Mouse (Mus musculus): ENCODE measurements around the gene Rnft1.
"Not testable (repeated sequence)": the region's sequence is repeated elsewhere in the genome, so short reads cannot be mapped to it uniquely, and the experiment has no call there.

The Rnft1 gene

DNA sequence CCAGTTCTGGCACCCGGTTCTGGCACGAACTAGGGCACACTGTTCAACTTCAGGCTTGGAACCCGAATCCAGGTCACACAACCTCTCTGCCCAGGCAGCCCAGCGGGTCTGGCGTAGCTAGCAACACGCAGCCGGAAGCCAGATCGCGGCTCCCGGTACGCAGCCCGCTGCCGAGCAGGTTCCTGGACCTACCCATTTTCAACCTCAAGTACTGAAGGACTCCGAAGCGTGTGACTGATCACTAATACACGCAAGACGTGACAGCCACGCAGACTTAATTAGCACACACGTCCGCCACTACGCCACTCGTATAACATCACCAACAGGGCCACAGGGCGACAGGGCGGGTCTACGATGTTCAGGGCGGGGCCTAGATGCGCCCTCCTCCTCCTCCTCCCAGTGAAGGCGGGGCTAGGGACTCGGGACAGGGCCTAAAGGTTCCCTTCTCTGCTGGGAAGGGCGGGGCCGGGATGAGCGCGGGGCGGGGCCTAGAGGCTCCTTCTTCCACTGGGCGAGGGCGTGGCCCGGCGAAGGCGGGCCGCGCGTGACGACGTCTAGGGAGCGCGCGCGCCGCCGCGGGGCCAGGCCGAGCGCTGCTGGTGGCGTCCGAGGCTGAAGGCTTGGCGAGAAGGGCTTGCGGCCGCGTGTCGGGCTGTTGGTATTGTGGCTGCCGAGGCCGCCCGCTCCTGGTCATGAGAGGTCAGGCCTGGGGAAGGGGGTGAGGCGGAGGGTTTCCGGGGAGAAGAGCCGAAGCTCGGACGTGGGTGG, at the start of gene Rnft1:
Gene Rnft1, plus strand, starts transcription at position 557 of the 768 bp plus-strand sequence.
- peak; percentile 99 for DNase-seq

DNA sequence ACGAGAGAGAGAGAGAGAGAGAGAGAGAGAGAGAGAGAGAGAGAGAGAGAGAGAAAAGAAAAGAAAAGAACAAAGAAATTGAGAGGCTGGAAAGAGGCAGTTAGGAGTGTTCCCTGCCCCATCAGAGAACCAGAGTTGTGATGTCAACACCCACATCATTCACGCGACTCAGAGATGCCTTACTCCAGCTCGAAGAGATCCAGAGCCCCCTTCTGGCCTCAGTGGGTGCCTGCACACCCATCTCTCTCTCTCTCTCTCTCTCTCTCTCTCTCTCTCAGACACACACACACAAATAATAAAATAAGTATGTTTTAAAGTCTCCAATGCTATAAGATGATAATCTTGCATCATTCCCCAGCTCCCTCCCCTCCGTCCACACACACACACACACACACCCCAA, 47.6 kb upstream of the Rnft1 start:
- DNase-seq = no peak

DNA sequence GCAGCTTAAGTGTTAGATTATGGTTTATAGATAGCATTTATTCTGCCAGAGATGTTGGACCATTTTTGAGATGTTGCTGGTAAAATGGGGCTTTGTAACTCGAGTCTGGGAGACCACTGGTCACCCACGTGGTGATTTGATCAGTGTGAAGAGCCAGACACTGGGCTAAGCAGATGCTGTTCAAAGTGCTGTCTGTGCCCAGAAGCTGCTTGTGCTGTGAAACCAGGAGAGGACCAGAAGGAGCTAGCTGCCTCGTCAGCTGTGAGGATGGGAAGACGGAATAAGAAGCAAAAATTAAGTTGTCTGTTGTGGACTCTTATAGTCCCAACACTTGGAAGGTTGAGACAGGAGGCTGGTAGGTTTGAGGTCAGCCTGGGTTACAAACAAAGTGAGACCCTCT, 46.2 kb upstream of the Rnft1 start:
- DNase-seq = no peak

DNA sequence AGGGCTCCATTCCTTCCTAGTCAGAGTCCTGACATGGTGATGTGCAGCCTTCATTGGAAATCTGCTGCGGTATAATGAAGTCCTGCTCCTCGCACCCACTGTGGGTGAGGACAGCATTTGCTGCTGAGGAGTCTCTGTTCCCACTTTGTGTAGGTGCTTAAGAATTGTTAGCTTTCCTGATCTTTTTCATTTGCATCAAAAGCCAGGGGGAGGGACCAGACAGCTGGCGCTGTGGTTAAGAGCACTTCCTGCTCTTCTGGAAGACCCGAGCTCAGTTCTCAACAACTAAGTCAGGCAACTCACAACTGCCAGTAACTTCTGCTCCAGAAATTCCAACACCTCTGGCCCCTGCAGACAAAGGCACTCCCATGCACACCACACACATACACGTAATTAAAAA, 43.7 kb upstream of the Rnft1 start:
- DNase-seq = no peak

DNA sequence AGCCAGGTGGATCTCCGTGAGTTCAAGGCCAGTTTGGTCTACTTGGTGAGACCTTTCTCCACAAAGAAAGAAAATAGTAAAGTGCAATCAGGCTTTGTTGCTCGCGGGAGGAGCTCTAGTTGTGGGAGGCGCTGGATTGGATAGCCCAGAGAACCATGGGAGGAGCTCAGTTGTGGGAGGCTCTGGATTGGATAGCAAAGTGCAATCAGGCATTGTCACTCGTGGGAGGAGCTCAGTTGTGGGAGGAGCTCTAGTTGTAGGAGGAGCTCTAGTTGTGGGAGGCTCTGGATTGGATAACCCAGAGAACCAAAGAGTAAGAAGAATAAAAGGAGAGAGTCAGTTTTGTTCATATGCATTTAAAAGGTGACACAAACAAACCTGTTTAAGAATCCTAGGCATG, 30.5 kb upstream of the Rnft1 start:
- no peak for DNase-seq

DNA sequence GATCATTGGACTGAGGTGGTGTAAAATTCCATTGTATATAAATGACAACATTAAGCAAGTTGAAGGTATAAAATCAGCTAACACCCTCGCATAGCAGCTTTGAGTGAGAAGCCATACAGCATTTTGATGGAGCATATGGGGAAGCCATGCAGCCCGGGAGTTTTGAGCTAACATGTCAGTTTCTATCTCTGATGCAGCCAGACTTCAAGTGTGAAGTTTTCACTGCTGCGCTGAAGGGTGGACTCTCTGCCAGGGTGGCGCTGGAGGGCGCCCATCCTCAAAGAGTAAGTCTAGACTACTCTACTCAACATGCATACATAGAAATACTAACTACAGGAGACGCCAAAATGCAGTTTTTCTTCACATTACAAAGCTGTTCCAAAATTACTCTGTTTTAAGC, 26.9 kb upstream of the Rnft1 start:
- no peak for DNase-seq

DNA sequence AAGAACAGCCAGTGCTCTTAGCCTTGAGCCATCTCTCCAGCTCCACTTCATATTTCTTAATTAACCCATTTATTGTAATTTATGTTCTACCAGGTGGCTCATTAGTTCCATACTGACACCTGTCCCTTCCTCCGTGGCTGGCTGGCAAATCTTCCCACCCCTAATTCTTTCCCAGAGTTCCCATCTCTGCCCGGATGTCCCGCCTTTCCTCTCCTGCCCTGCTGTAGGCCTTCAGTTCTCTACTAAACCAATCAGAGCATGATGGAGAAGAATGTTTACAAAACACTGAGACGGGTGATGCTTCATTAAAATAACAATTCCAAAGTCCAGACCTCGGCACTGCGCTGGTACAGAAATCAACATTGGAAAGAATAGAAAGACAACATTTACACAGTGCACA, 25.6 kb upstream of the Rnft1 start:
- DNase-seq = no peak

DNA sequence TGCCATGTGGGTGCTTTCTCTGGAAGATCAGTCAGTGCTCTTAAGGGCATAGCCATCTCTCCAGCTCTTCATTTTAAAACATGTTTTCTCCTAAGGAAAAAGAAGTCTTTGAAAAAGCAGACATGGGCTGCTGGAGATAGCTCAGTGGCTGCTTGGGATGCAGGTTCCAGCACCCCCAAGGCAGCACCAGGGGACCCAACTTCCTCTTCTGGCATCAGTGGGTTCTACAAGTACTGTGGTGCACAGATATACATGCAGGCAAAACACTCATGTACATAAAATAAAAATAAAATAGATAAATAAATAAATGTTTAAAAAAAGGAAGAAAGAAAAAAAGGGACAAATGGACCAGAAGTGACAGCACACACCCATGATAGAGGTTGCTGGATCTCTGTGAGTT, 21.9 kb upstream of the Rnft1 start:
- DNase-seq = no peak

DNA sequence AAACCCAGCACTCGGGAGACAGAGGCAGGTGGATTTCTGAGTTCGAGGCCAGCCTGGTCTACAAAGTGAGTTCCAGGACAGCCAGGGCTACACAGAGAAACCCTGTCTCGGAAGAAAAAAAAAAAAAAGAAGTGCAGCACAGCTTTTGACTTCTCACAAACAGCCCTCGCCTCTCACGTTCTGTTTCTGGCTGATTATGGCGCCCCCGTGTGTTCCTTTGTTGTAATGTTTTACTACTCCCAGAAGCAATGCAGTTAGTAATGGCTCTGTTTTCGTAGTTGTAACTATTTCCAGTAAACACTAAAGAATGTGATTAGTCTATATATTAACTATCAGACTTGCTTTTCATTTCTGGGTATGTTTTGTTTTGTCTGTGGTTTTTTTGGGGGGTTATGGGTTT, 20.2 kb upstream of the Rnft1 start:
- DNase-seq = not testable (repeated sequence)

DNA sequence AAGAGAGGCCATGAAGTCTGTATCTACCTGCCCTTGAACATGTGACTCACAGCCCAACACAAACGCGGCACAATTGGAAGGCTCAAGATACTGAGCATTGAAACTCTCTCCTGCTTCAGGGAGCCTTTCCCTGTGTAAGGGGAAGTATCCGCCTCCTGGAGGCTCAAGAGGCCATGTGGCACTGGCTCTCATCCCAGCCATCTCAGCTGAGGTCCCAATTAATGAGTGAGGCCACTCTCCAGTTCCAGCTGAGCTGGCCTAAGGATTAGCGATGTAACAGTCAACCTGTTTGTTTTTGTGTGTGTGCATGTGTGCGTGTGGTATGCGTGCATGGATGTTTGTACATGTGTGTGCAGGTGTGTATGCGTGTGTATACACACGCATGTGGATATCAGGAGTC, 16.1 kb upstream of the Rnft1 start:
- DNase-seq = peak; percentile 75

DNA sequence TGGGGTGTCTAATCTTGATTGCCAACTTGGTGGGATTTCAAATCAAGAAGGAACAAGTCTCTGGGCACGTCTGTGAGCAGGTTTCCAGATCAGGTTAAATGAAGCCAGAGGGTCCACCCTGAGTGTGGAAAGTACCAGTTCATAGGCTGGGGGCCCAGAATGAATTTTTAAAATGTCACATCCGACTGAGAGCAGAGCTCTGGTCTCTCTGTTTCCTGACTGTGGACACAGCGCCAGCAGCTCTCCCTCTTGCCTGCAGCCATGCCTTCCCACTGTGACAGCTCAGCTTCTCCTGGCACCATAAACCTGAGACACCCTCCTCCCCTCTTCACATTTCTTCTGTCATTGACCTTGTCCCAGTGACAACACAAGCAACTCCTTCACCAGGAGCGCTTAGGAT, 15.5 kb upstream of the Rnft1 start:
- DNase-seq = no peak

DNA sequence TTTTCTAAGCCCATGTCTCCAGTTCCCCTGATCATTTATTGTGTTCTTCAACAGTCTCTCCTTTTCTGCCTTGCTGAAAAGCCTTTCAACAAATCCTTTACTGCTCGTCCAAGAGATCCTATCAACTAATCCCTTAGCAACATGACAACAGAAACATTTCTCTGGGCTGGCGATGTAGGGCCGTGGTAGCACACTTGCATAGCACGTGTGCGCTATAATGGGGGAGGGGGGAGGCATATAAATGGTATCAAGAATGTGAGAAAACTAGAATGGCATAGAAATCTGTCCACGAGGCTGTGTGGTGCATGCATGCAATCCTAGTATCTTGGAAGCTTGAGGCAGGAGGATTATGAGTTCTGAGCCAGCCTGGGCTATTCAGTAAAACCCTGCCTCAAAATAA, 12.7 kb upstream of the Rnft1 start:
- DNase-seq = no peak

DNA sequence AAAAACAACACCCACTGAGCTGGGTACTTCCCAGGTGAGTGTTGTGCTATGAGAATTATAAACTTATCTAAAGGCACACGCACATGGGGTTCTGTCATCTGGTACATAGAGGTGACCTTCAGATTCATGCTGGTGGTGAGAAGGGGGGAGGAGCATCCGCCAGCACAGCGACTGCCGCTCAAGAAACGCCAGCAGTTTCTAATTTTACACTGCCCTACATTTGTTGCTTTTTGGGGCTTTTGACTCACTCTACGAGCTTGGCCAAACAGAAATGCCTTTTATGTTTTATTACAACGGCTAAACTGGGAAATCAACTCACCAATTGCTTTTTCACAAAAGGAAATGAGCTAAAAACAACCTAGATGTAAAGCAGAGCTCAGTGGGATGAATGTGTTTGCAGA, 11.7 kb upstream of the Rnft1 start:
- DNase-seq = peak; percentile 59

DNA sequence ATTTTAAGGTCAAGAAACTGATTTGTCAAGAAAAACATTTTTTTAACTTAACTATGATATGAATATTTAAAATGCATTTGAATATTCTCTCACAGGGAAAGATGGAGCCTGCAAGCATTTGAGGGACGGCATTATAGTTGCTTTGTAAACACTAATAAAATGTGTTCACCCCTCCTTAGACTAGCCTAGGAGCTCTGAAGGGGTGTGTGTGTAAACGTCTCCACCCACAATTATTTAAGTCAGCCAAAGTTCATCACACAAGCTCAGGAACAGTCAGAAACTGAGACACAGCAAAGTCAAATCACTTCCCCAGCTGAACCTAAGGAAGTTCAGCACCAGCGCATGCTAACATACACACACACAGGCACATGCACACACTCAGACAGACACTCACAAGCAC, 10.9 kb upstream of the Rnft1 start:
- no peak for DNase-seq

DNA sequence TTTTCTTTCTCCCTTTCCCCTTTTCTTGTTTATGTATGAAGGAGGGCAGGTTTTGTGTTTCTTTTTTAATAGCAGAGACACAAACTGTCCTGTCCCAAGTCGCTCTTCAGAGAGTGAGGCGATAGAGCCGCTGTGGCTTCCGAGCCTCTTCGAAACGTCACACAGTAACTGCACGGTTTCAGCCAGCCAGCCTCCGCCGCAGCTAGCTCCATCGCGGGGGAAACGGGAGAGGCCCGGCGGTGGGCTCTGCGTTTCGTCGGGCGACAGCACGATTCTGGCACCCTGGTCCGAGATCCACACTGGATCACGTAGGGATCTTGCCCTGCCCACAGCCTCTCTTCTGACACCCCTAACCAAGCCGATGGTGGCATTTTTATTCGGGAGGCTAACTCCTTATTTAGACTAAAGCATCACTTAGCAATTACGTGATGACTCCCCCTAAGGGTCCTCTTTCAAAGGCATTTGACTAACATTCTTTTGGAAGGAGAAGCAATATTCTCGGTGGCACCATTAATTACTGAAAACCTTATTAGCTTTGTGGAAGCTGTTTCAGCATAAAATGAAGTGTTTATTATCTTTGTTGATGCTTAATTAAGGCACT, 553 bp downstream of the Rnft1 start:
- peak; percentile 63 for DNase-seq

DNA sequence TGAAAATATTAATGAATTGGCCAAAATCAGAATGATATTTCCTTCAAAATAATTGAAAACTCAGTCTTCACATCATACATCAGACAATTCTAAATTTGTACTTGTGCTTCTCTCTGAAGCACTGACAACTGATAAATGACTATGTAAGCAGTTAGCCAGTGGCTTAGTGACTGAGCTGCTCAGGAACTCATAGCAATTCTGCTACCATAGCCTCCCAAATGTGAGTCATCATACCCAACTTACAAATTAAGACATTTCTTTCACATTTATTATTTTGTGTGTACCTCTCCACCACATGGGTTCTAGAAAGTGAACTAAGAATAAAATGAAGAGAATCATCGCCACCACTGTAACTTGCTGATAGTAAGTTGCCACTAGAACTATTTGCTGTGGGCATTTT, 6.3 kb downstream of the Rnft1 start:
- no peak for DNase-seq

DNA sequence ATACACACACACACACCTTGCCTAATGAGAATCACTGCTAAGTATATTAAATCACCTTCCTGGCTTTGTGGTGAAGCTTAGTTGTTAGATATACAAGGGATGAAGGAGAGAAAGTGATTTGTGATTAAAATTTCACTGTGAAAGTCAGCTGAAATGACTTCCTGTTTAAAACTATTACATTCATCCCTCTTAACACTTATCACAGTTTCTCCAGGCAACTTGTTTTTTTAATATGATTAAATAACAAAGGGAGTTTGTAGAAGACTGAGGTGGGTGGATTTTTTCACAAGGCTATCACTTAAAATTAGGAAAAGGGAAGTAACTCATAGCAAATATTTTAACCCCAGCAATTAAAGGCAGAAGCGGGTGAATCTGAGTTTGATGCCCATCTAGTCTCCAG, 12.9 kb downstream of the Rnft1 start:
- DNase-seq = no peak

DNA sequence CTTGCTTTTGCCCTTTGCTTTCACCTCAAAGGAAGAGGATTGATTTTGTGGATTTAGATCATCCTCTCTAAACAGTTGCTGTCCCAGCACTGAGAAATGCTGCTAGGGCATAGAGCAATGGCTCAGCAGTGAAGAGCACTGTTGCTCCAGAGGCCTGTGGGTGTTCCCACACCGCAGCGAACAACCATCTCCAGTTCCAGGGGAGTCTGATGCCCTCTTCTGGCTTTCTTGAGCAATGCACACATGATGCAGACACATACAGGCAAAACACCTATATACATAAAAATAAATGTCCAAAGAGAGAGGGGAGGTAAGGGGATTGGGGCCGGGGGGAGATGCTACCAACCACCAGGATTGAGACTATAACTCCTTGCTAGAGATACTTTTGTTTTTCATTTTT, 13.5 kb downstream of the Rnft1 start:
- DNase-seq = no peak

DNA sequence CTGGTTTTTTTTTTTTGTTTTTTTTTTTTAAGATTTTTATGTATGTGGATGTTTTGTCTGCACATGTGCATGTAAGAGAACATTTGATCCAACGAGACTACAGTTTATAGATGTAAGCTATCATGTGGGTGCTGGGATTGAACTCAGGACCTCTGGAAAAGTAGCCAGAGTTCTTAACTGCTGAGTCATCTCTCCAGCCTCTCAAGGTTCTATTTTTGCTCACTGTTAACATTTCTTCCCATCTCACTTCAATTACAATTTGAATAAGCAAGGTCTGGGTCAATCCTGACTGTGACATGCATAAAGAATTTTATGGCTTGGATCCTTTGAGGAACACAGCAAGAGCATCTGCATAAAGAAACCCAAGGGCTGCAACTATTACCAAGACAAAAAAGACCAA, 16.3 kb downstream of the Rnft1 start:
- DNase-seq = no peak

DNA sequence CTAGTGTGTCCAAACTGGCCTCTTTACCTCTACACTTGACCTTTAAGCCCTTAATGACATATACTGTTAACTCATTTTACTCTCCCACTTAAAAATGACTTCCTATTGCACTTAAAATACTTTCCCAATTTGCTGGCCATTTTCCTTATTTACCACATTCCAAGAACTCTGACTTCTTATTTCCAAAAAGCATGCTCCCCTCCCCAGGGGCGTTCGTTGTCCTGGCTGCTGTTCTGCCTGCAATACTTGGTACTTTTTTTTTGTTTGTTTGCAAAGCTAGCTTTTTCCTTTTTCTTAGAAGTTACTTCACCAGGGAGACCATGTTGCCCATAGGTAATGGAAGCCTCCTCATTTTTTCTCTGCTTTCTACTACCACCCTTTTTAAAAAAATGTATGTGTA, 18.7 kb downstream of the Rnft1 start:
- DNase-seq = no peak

DNA sequence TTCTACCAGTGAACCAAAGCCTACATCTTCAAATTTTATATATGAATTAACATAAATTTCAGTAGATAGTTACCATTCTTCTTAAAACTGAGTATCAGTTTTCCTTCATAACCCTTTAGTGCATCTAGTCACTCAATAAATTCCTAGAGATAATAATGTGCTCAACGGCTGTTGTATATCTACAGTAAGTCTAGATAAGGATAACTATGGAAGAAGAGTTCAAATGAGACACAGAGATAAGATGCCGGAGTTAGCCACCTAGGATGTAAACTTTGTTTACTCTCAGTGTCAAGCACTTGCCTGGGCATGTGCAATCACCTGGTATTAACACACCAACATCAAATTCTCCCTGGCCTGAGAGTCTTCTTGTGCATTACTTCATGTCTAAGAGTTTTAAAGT, 22.9 kb downstream of the Rnft1 start:
- DNase-seq = no peak

DNA sequence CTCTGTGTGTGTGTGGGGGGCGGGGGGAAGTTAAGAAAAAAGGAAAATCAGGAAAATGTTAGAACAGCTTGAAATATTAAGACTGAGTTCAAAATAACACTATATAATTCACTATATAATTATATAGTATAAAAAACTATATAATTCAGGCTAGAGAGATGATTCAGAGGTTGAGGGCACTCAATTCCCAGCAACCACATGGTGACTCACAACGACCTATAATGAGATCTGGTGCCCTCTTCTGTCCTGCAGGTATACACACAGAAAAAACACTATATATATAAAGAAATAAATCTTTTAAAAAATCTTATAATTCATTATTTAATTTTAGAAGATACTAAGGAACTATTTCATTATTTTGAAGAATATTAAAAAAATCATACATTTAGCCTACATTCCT, 23.5 kb downstream of the Rnft1 start:
- DNase-seq = no peak

DNA sequence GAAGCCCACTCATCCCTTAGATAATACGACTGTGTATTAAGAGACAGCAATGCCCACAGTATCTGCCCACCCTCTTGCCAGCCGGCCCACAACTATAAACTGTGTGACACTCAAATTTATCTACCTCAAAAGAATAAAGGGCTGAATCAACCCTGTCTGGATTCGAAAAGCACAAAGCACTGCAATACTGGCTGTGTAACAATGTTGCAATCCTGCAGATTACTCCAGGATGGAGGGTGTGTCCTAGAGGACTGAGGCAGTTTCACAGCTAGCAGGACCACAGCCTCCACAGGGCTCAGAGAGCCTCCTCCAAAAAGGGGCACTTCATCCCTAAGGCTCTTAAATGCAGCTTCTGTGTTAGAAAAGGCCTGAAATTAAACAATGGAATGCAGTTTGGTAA, 32.2 kb downstream of the Rnft1 start:
- DNase-seq = no peak

DNA sequence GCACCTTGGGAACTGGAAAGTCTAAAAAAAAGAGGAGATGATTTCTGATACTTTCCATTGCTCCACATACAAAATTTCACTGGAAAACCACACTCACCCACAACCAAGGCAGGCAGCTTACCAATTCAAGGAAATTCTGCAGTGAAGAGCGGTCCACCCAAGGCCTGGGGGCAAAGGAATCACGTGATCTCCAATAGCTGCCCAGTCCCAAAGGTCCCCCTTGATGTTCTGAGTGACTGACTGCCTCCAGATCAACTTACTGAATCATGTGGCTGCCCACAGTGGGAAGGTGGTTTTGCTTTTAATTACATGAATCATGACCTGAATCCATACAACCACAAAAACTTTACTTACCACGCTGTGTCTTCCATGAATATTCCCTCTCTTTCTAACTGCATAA, 32.8 kb downstream of the Rnft1 start:
- DNase-seq = no peak

DNA sequence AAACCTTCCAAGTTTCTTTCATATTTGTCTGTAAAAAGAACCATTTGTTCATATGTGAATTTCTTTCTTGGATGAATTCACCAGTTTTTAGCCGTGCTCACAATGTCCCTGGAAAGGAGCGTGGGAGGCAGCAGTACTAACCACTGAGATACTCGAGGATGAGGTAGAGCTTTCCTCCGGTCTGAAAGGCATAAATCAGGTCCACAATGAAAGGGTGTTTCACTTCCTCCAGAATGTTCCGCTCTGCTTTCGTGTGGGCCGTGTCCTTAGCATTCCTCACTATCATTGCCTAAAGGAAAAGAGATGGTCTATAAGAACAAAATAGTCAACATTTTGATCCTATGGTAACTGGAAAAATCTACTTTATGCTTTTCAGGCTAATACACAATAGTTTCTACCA, 35.3 kb downstream of the Rnft1 start:
- DNase-seq = no peak

All from cerebellum, adult 11-12 months (tissue).